Mouse (Mus musculus) left cerebral cortex, adult 6 months (tissue): ENCODE results near the gene Lancl3. TPM values are rescaled to one million over a fixed set of nuclear protein-coding genes. Genes with fewer than 3 reads are reported as not detected.

Source experiments
- long read RNA-seq, 2 experiments: library from polyadenylated mRNA; unstranded; transcript quantifications; one replicate each; pipeline ENCODE4 v2.0.0; 2019 to 2020
- polyA plus RNA-seq: library from polyadenylated mRNA; unstranded; fragments of <200 nt; fragmentation: Nextera tagmentation; gene quantifications from 2 replicates; pipeline ENCODE4 v1.2.3, GENCODE M21; 2021

Gene Lancl3
- polyA plus RNA-seq: 1.6 and 2.0 TPM in 2 replicates
- long read RNA-seq, experiment 1, transcript Lancl3-201 (5 exons, 3,991 nt): major isoform, 20 of 24 reads
- long read RNA-seq, experiment 1, partial matches to known transcripts: 1 of 24 reads
- long read RNA-seq, experiment 1, other reads (novel, unspliced or antisense): 3 of 24 reads
- long read RNA-seq, experiment 2, partial matches to known transcripts: 3 of 3 reads
- long read RNA-seq, experiment 2, other reads (novel, unspliced or antisense): 0 of 3 reads

GRCm38 (mm10) chrX:9199761-9200371, at the start of gene Lancl3:
Gene Lancl3, plus strand, starts transcription at chrX:9199902.

GRCm38 (mm10) chrX:9256766-9257165, 57.1 kb downstream of the Lancl3 start, which contains the start of gene Gm14862:
Gene Gm14862, minus strand, starts transcription at chrX:9256899.

GRCm38 (mm10) chrX:9272460-9273361, 73.0 kb downstream of the Lancl3 start, which contains the start of gene Xk:
Gene Xk, plus strand, starts transcription at chrX:9272756.

GRCm38 (mm10) chrX:9283464-9283863, 83.8 kb downstream of the Lancl3 start, which contains the start of gene H2al1m:
Gene H2al1m, plus strand, starts transcription at chrX:9283764.

Other genes with a start within 250 kb of the Lancl3 start
- gene Fthl17b, start 236.9 kb upstream of the Lancl3 start, polyA plus RNA-seq: not detected in 2 replicates
- gene Fthl17c, start 223.3 kb upstream of the Lancl3 start, polyA plus RNA-seq: not detected in 2 replicates
- gene Fthl17d, start 213.1 kb upstream of the Lancl3 start, polyA plus RNA-seq: not detected in 2 replicates
- gene Fthl17e, start 166.4 kb upstream of the Lancl3 start, polyA plus RNA-seq: not detected in 2 replicates
- gene Fthl17f, start 136.9 kb upstream of the Lancl3 start, polyA plus RNA-seq: not detected in 2 replicates
- gene 4930402K13Rik, start 95.3 kb upstream of the Lancl3 start, polyA plus RNA-seq: not detected in 2 replicates
- not detected in 2 replicates for gene Gm14862, start 57.0 kb downstream of the Lancl3 start, polyA plus RNA-seq
- gene Xk, start 72.9 kb downstream of the Lancl3 start, polyA plus RNA-seq: 3.2 and 4.9 TPM in 2 replicates
- gene H2al1m, start 83.9 kb downstream of the Lancl3 start, polyA plus RNA-seq: not detected in 2 replicates
- gene H2al1k, start 150.7 kb downstream of the Lancl3 start, polyA plus RNA-seq: not detected in 2 replicates